Mouse (Mus musculus) liver, embryonic 15.5 days (tissue): ENCODE measurements around the gene Trp53rkb. TPM values are rescaled to one million over a fixed set of nuclear protein-coding genes. Genes with fewer than 3 reads are reported as not detected.
"Not testable (repeated sequence)": the region's sequence is repeated elsewhere in the genome, so short reads cannot be mapped to it uniquely, and the experiment has no call there.

ENCODE experiments used
- ATAC-seq: fragments of 200-750 bp; cut with Nextera tagmentation; 2 replicates; pipeline ENCODE4 v1.8.0; 2017; ENCODE audit warnings: moderate number of reproducible peaks, mild to moderate bottlenecking, moderate library complexity; ENCODE audit not compliant: insufficient read depth
- H3K27ac ChIP-seq: fragments of 300-500 bp; sonication (generic); replicated peaks from 2 replicates; pipeline ENCODE4 v1.5.1; 2015; ENCODE audit warnings: mild to moderate bottlenecking, inconsistent platforms
- H3K27me3 ChIP-seq: fragments of 300-500 bp; sonication (generic); 2 replicates; pipeline ENCODE4 v1.6.1; 2015; ENCODE audit warnings: mild to moderate bottlenecking, inconsistent platforms
- H3K36me3 ChIP-seq: fragments of 300-500 bp; sonication (generic); replicated peaks from 2 replicates; pipeline ENCODE4 v1.6.1; 2015; ENCODE audit warnings: moderate library complexity, mild to moderate bottlenecking, inconsistent platforms
- H3K4me1 ChIP-seq: fragments of 300-500 bp; sonication (generic); replicated peaks from 2 replicates; pipeline ENCODE4 v1.6.1; 2015; ENCODE audit warnings: inconsistent platforms
- H3K4me2 ChIP-seq: fragments of 300-500 bp; sonication (generic); 2 replicates; pipeline ENCODE4 v1.6.1; 2015; ENCODE audit warnings: moderate library complexity, mild to moderate bottlenecking, inconsistent platforms
- H3K4me3 ChIP-seq: fragments of 300-500 bp; sonication (generic); replicated peaks from 2 replicates; pipeline ENCODE4 v1.5.1; 2015; ENCODE audit warnings: mild to moderate bottlenecking, inconsistent platforms
- H3K9ac ChIP-seq: fragments of 300-500 bp; sonication (generic); 2 replicates; pipeline ENCODE4 v1.6.1; 2015; ENCODE audit warnings: moderate library complexity, mild to moderate bottlenecking, inconsistent platforms
- H3K9me3 ChIP-seq: fragments of 300-500 bp; sonication (generic); replicated peaks from 2 replicates; pipeline ENCODE4 v1.6.1; 2016; ENCODE audit warnings: inconsistent platforms
- WGBS: fragments of 180-500 bp; shearing (Covaris S2); methylation state at CpG from one replicate; pipeline ENCODE4 v1.1.7; 2015; ENCODE audit warnings: mixed read lengths; ENCODE audit not compliant: insufficient replicate concordance; 5-methylcytosine and 5-hydroxymethylcytosine counted together
- polyA plus RNA-seq: library from polyadenylated mRNA; unstranded; fragments of >200 nt; fragmentation: Nextera tagmentation; extraction: Ambion mirVana; gene quantifications from 2 replicates; pipeline ENCODE4 v1.2.1, GENCODE M21; 2015

Gene Trp53rkb
- polyA plus RNA-seq: 2.6 and 3.1 TPM in 2 replicates

DNA sequence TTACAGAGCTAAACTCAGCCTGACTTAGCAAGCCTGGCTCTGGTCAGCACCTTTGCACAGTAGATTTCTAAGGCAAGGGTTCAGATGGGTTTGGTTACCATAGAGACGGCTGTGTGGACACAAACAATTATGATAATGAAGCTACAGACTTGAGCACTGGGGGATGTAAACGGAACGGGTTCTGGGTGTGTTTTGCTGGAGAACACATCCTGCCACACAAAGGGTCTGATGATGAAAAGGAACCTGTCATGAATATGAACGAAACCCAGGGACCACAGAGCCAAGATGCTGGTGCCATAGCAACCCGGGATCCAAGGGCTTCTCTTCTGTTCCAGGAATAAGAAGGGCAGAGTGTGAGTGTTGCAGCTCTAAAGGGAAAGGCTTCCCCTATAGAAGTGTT, at the start of gene Trp53rkb:
Gene Trp53rkb (plus strand): TSS at position 177 of the 400 bp plus-strand sequence.
- no peak for ATAC-seq

DNA sequence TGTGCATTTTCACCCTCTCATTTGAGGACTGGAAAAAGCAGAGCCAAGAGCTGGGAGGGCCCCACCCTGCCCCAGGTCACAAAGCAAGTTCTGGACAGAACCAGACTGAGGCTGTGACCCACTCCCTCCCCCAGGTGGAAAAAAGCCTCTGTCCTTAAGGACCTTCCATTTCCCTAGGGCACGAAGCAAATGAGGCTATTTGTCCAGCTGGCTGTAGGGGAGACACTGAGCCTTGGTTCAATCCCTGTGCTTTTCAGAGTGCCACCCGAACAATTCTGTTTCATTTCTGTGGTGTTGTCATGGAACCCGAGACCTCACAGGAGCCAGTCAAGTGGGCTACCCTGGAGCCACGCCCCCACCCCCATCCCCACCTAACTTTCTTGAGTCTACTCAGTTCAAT, 48.8 kb upstream of the Trp53rkb start:
- Histone ChIP-seq H3K27me3 (0 out of 2 replicates have a peak, but pooled peaks cover 4% of the 10 kb centered on the region), H3K27ac (no peak overlapping the region), H3K4me1 (peaks cover 16% of the 10 kb centered on the region), H3K9ac (no peak overlapping the region), H3K9me3 (no peaks in the 10 kb centered on the region), H3K4me3 (no peak overlapping the region), H3K36me3 (no peaks in the 10 kb centered on the region), H3K4me2 (no peak overlapping the region)
- whole genome bisulfite sequencing: 50% methylated on average over 4 of the region's 4 CpGs
- ATAC-seq: no peak

More for the DNA sequence above, at the start of gene Trp53rkb:
- Histone ChIP-seq H3K9ac (peak within 1 kb of the TSS; percentile 72), H3K36me3 (peaks cover 16% of the 10 kb centered on the region), H3K27me3 (no peaks in the 10 kb centered on the region), H3K4me2 (peak within 1 kb of the TSS; percentile 88), H3K4me3 (peak within 1 kb of the TSS; percentile 75), H3K9me3 (no peaks in the 10 kb centered on the region), H3K27ac (peak within 1 kb of the TSS; percentile 67), H3K4me1 (peaks cover 21% of the 10 kb centered on the region)
- 69% methylated on average over 5 of the region's 5 CpGs for WGBS

DNA sequence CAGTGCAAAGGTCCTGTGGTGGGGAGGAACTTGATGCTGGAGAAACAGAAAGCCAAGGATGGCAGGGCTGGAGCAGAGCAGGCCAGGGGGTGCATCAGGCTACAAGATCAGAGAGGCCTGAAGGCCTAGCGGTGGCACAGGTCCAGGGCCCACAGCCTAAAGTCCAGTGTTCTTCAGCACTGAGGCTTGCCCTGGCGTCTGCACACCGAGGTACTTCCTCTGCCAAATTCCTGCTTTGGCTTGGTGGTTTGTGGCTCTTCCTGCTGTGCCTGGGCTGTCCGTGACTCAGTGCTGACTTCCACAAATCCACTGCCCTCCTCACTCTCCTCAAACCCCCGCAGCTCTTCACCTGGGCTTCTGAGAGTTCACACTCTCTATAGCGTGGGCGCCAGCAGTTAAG, 47.9 kb upstream of the Trp53rkb start:
- no peak overlapping the region for H3K4me3 ChIP-seq
- ATAC-seq: no peak
- H3K4me1 ChIP-seq: peaks cover 16% of the 10 kb centered on the region
- H3K9me3 ChIP-seq: no peaks in the 10 kb centered on the region
- 36% methylated on average over 7 of the region's 7 CpGs for WGBS
- no peak overlapping the region for H3K9ac ChIP-seq
- H3K4me2 ChIP-seq: no peak overlapping the region
- H3K27me3 ChIP-seq: 0 out of 2 replicates have a peak, but pooled peaks cover 4% of the 10 kb centered on the region
- no peak overlapping the region for H3K27ac ChIP-seq
- H3K36me3 ChIP-seq: no peaks in the 10 kb centered on the region

DNA sequence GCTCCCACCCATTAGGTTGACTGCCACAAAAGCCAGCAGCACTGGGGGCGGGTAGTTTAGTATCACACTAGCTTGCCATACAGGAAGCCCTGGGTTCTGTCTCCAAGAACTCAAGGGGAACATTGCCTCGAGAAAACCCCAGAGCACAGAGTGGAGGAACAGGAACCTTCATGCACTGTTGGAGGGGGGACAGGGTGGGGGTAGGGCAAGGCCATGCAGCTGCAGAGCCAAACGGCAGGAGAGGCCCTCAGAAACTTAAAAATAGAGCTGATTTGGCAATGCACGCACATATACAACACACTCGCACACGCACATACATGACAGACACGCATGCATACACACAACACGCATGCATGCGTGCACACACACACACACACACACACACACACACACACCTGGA, 46.5 kb upstream of the Trp53rkb start:
- peaks cover 24% of the 10 kb centered on the region for H3K4me1 ChIP-seq
- WGBS: 53% methylated on average over 9 of the region's 9 CpGs
- H3K4me2 ChIP-seq: peak overlapping the region; percentile 57
- no peaks in the 10 kb centered on the region for H3K9me3 ChIP-seq
- H3K4me3 ChIP-seq: no peak overlapping the region
- no peaks in the 10 kb centered on the region for H3K36me3 ChIP-seq
- H3K9ac ChIP-seq: no peak overlapping the region
- H3K27ac ChIP-seq: peak overlapping the region; percentile 70; the same call in 1 of the 2 replicates
- H3K27me3 ChIP-seq: no peaks in the 10 kb centered on the region
- peak; percentile 42; the same call in 1 of the 2 replicates for ATAC-seq

DNA sequence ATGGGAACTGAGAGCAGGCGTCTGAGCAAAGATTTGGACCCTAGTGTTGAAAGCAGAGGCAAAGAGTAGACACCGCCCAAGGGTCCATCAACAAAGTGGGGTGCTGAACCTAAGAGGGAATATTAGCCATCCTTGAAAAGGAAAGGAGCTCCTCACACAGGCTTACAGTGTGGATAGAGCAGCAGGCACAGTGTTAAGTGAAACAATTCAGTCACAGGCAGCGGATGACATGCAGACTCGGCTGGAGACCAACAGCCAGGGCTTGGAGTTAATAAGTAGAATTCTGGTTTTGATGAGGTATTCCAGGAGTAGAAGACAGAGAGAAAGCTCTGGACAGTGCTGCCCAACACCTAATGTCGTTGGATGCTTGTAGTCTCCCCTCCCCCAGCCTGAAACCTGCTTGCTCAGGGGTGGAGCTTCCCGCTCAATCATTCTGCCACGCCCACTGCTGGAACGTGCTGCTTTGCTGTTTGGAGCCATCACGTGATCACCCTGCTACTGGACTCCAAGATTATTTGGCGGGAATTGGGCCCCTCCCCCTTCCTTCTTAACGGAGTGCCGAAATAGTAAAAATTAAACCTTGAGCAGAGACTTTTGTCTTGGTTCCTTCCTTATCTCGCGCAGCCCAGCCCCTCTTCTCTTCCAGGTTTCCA, 45.9 kb upstream of the Trp53rkb start:
- ATAC-seq: peak; percentile 59
- 31% methylated on average over 14 of the region's 14 CpGs for WGBS
- not testable (repeated sequence) for H3K36me3 ChIP-seq, H3K27me3 ChIP-seq, H3K9ac ChIP-seq, H3K9me3 ChIP-seq
- peak overlapping the region; percentile 57 for H3K4me2 ChIP-seq
- H3K27ac ChIP-seq: peak overlapping the region; percentile 70
- H3K4me3 ChIP-seq: peak overlapping the region; percentile 29; the same call in 1 of the 2 replicates
- peaks cover 24% of the 10 kb centered on the region for H3K4me1 ChIP-seq

DNA sequence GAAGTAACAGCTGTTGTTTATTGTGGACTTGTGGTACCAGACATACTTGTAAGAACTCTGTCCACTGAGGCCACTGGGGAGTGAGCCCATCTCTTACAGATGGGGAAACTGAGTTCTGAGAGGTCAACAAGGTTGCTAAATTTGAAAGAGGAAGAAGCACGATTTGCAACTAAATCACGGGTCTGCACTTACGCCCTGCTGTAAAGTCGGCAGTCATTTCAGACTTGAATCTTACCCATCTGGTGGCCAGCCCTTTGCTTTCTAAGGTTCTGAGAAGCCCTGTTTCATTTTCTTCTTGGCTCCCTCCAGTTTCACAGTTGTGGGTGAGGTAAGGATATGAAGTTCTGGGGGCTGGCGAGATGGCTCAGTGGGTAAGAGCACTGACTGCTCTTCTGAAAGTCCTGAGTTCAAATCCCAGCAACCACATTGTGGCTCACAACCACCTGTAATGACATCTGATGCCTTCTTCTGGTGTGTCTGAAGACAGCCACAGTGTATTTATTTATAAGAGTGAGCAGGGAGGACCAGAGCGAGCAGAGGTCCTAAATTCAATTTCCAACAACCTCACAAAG, 41.6 kb upstream of the Trp53rkb start:
- WGBS: 52% methylated on average over 6 of the region's 6 CpGs
- H3K4me3 ChIP-seq: no peak overlapping the region
- H3K36me3 ChIP-seq: no peaks in the 10 kb centered on the region
- no peaks in the 10 kb centered on the region for H3K9me3 ChIP-seq
- ATAC-seq: no peak
- H3K4me2 ChIP-seq: no peak overlapping the region
- no peak overlapping the region for H3K27ac ChIP-seq
- H3K4me1 ChIP-seq: peaks cover 23% of the 10 kb centered on the region
- no peaks in the 10 kb centered on the region; the same call in 1 of the 2 replicates for H3K27me3 ChIP-seq
- no peak overlapping the region for H3K9ac ChIP-seq

DNA sequence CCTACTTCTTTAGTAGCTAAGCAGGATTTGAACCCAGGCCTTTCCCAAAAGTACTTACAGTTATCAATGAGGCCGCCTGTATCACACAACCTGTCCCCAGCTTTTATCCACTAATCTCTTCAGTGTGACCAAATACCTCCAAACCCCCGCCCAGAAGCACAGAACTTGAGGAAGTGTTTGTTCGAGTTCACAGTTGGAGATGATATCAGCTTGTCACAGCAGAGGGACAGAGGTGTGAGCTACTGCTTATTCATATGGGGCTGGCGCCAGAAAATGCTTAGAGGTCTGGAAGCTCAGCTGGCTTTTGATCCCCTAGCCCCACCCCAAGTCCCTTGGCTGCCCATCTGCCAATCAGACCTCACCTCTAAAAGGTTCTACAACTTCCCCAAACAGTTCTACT, 38.1 kb upstream of the Trp53rkb start:
- no peak for ATAC-seq
- Histone ChIP-seq H3K9me3 (no peaks in the 10 kb centered on the region), H3K36me3 (no peaks in the 10 kb centered on the region), H3K27ac (no peak overlapping the region), H3K4me1 (peaks cover 8% of the 10 kb centered on the region; the same call in 1 of the 2 replicates), H3K27me3 (peaks cover 14% of the 10 kb centered on the region), H3K9ac (no peak overlapping the region), H3K4me3 (no peak overlapping the region), H3K4me2 (no peak overlapping the region)
- 13% methylated on average over 4 of the region's 4 CpGs for WGBS

DNA sequence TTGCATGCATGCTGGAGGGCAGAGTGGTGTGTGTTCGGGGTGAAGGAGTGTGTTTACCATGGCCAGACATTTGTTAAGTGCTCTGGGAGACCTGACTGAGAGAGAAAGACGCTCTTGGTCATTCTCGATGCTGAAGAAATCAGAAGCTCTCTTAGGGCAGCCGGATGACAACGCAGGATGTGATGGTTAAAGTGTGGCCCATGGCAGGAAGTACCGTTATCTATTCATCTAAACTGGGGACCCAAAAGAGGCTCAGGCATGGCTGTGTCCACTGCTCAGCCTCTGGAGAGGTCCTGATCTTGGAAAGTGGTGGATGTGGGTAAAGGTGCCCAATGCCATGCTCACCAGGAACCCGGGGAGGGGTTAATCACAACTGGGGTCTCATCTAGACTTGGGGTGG, 37.6 kb upstream of the Trp53rkb start:
- Histone ChIP-seq H3K4me3 (no peak overlapping the region), H3K9me3 (no peaks in the 10 kb centered on the region), H3K4me2 (no peak overlapping the region), H3K36me3 (no peaks in the 10 kb centered on the region), H3K9ac (no peak overlapping the region), H3K27me3 (peaks cover 14% of the 10 kb centered on the region), H3K4me1 (peaks cover 7% of the 10 kb centered on the region; the same call in 1 of the 2 replicates), H3K27ac (no peak overlapping the region)
- ATAC-seq: no peak
- 17% methylated on average over 7 of the region's 7 CpGs for WGBS

DNA sequence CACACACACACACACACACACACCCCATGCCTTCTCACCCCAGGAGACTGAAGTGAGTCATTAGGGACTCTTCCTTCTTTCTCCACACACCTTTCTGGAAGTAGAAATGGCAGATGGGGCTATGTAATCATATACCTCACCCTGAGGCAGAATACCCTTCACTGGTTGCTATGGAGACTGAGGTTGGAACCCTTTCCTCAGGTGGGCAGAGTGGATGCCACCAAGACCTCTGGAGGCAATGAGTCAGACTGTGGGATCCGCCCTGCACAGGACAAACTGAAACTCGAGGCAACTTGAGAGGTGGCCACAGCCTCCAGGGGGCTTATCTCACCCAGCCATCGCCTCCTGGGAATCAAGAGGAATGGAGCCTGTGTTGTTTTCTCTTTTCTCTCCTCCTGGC, 34.4 kb upstream of the Trp53rkb start:
- Histone ChIP-seq H3K4me3 (no peak overlapping the region), H3K4me2 (no peak overlapping the region), H3K9ac (no peak overlapping the region), H3K36me3 (no peaks in the 10 kb centered on the region), H3K27me3 (peaks cover 14% of the 10 kb centered on the region), H3K4me1 (no peaks in the 10 kb centered on the region), H3K27ac (no peak overlapping the region), H3K9me3 (no peaks in the 10 kb centered on the region)
- no peak for ATAC-seq
- 9% methylated on average over 3 of the region's 3 CpGs for WGBS

DNA sequence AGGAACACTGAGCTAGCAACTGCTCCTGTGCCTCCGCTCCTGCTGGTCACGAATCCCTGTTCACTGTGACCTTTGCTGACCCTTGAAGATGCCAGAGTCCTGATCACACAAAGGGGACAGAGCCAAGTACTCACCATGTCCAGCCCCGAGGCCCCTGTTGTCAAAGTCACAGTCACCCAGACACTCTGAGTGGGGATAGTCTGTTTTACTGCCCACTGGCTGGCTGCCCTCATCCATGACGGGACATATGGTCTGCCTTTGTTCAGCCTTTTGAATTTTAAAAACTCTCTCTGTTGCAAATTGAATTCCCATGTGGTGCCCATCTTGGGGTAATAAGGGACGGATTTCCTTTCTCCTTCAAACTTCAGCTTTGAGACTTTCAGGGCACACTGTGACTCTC, 28.3 kb upstream of the Trp53rkb start:
- Histone ChIP-seq H3K9ac (no peak overlapping the region), H3K9me3 (no peaks in the 10 kb centered on the region), H3K27ac (no peak overlapping the region), H3K4me1 (no peaks in the 10 kb centered on the region), H3K27me3 (no peaks in the 10 kb centered on the region), H3K4me3 (no peak overlapping the region), H3K36me3 (no peaks in the 10 kb centered on the region), H3K4me2 (no peak overlapping the region)
- 57% methylated on average over 5 of the region's 5 CpGs for WGBS
- ATAC-seq: no peak

DNA sequence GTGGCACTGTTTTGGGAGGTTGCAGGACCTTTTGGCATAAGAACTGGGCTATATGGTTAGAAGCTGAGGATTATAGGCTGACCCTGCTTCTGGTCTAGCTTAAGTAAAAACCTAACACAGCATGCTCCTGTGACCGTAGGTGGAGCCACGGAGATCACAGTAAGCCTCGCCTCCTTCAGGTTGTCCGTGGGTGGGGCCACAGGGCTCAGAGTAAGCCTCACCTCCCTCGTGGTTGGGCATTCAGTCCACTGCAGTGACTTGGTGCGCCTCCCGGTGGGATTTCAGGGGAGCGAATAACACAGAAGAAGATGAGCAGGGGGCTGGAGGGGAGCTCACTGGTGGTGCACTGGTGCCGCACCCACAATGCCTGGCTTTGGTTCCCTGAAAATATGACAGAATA, 24.7 kb upstream of the Trp53rkb start:
- Histone ChIP-seq H3K4me2 (no peak overlapping the region), H3K4me3 (no peak overlapping the region), H3K36me3 (no peaks in the 10 kb centered on the region), H3K9ac (no peak overlapping the region), H3K27ac (no peak overlapping the region), H3K4me1 (no peaks in the 10 kb centered on the region), H3K9me3 (no peaks in the 10 kb centered on the region), H3K27me3 (no peaks in the 10 kb centered on the region)
- 68% methylated on average over 9 of the region's 9 CpGs for WGBS
- no peak for ATAC-seq
